Mouse (Mus musculus): ENCODE results near the gene Mki67.

Gene Mki67

GRCm38 (mm10) chr7:135664211-135664610 lies 52.0 kb downstream of the Mki67 start:
- no peak for DNase-seq

- no peak for DNase-seq
Observed at GRCm38 (mm10) chr7:135660314-135660713, 55.8 kb downstream of the Mki67 start.

- DNase-seq: no peak
Observed at GRCm38 (mm10) chr7:135659314-135659935, 56.7 kb downstream of the Mki67 start.

- DNase-seq: no peak
Observed at GRCm38 (mm10) chr7:135658150-135658549, 58.0 kb downstream of the Mki67 start.

- no peak for DNase-seq
Observed at GRCm38 (mm10) chr7:135655113-135655512, 61.0 kb downstream of the Mki67 start.

GRCm38 (mm10) chr7:135654288-135654687 lies 61.9 kb downstream of the Mki67 start:
- DNase-seq: no peak

GRCm38 (mm10) chr7:135653601-135654000 lies 62.6 kb downstream of the Mki67 start:
- no peak for DNase-seq

GRCm38 (mm10) chr7:135652781-135653180 lies 63.4 kb downstream of the Mki67 start:
- DNase-seq: no peak

GRCm38 (mm10) chr7:135651831-135652511 lies 64.2 kb downstream of the Mki67 start:
- peak in 1 of 2 experiments; percentile 11 for DNase-seq

GRCm38 (mm10) chr7:135650061-135650460 lies 66.1 kb downstream of the Mki67 start:
- DNase-seq: no peak

GRCm38 (mm10) chr7:135649306-135649705 lies 66.9 kb downstream of the Mki67 start:
- DNase-seq: no peak

GRCm38 (mm10) chr7:135648821-135649220 lies 67.3 kb downstream of the Mki67 start:
- no peak for DNase-seq

GRCm38 (mm10) chr7:135646976-135647375 lies 69.2 kb downstream of the Mki67 start:
- no peak for DNase-seq

- no peak for DNase-seq
Observed at GRCm38 (mm10) chr7:135644452-135644851, 71.7 kb downstream of the Mki67 start.

GRCm38 (mm10) chr7:135641698-135642507 lies 74.3 kb downstream of the Mki67 start:
- peak in 1 of 2 experiments; percentile 26 for DNase-seq
